Mouse (Mus musculus): ENCODE data around the gene Mr1. TPM values are rescaled to one million over a fixed set of nuclear protein-coding genes. Genes with fewer than 3 reads are reported as not detected.

The Mr1 gene
- total and polyA plus RNA-seq, 3 experiments: 4.3 to 7.6 (median 7.1) TPM

- TF ChIP-seq ZNF384 (IDR thresholded peaks at IDR 0.05; ENCODE audit: low read depth, low read length): no peak
Measured at GRCm38 (mm10) chr1:155107843-155108242, 38.8 kb downstream of the Mr1 start (continued).

GRCm38 (mm10) chr1:155106310-155106709 lies 40.3 kb downstream of the Mr1 start:
- H3K27ac ChIP-seq (ENCODE audit: insufficient read depth, low read depth): no peak overlapping the region
- peaks cover 5 to 34% of the 10 kb centered on the region in 2 experiments; a peak in 3 of 4 replicates for H3K4me1 ChIP-seq (ENCODE audit: control insufficient read depth in 1 of 2, insufficient read depth in 2 of 2)
- no peak overlapping the region for H3K4me3 ChIP-seq (replicated peaks in 1 of 3; ENCODE audit: low read depth in 2 of 3, low read length in 2 of 3, poor library complexity in 1 of 3)
- no peak overlapping the region for H3K4me2 ChIP-seq (ENCODE audit: insufficient read depth, low read depth, poor library complexity, severe bottlenecking)
- no peaks in the 10 kb centered on the region for H3K27me3 ChIP-seq (replicated peaks)
- dilution Hi-C loops (cut with MboI; ENCODE audit: extremely low pct_ligation_motif_present, extremely low pct_unique_long_range_greater_than_20kb, low sequenced_read_pairs): no loop called here
- in situ Hi-C loops (cut with MboI; ENCODE audit: low pct_ligation_motif_present, low pct_unique_long_range_greater_than_20kb, low sequenced_read_pairs): no loop called here
- no peaks in the 10 kb centered on the region for H3K9me3 ChIP-seq (replicated peaks; ENCODE audit: low read length)
- no peak overlapping the region for H3K9ac ChIP-seq (ENCODE audit: insufficient read depth, low read depth)
- no peaks in the 10 kb centered on the region for H3K36me3 ChIP-seq (replicated peaks in 1 of 2; ENCODE audit: control insufficient read depth in 1 of 2, insufficient read depth in 1 of 2, low read length in 1 of 2)
- TF ChIP-seq ETS1 (conservative IDR thresholded peaks at IDR 0.05; ENCODE audit: low read depth, low read length) (no peak), RCOR1 (conservative IDR thresholded peaks at IDR 0.05; ENCODE audit: low read depth, low read length) (no peak), CHD2 (IDR thresholded peaks at IDR 0.05; ENCODE audit: low read length) (no peak), KAT2A (IDR thresholded peaks at IDR 0.05; ENCODE audit: insufficient replicate concordance, low read length) (no peak), ZC3H11A (IDR thresholded peaks at IDR 0.05; ENCODE audit: low read depth, low read length) (no peak), CHD1 (IDR thresholded peaks at IDR 0.05; ENCODE audit: low read depth, low read length) (no peak), POLR2A (IDR thresholded peaks at IDR 0.05; ENCODE audit: low read depth, low read length) (no peak), MAZ (IDR thresholded peaks at IDR 0.05; ENCODE audit: low read depth, low read length) (no peak), E2F4 (IDR thresholded peaks at IDR 0.05; ENCODE audit: insufficient replicate concordance, low read depth, low read length) (no peak), NELFE (IDR thresholded peaks at IDR 0.05; ENCODE audit: low read depth, low read length) (no peak), TCF12 (IDR thresholded peaks at IDR 0.05; ENCODE audit: low read depth, low read length) (no peak), ZMIZ1 (IDR thresholded peaks at IDR 0.05; ENCODE audit: low read depth, low read length) (no peak), TBP (conservative IDR thresholded peaks at IDR 0.05; ENCODE audit: low read depth, low read length) (no peak), SMC3 (IDR thresholded peaks at IDR 0.05; ENCODE audit: low read depth, low read length) (no peak), ZKSCAN1 (IDR thresholded peaks at IDR 0.05; ENCODE audit: borderline replicate concordance, low read depth, low read length) (no peak), USF2 (conservative IDR thresholded peaks at IDR 0.05; ENCODE audit: low read depth, low read length) (no peak), MAX (IDR thresholded peaks at IDR 0.05; ENCODE audit: low read length) (no peak), ELF1 (IDR thresholded peaks at IDR 0.05; ENCODE audit: low read depth, low read length) (no peak), RAD21 (IDR thresholded peaks at IDR 0.05; ENCODE audit: low read depth, low read length) (no peak)
- H3K79me2 ChIP-seq (replicated peaks; ENCODE audit: control insufficient read depth, extremely low read depth, insufficient read depth, poor library complexity, severe bottlenecking): no peaks in the 10 kb centered on the region
- no peak for DNase-seq (ENCODE audit: extremely low read depth)

GRCm38 (mm10) chr1:155103991-155104390 lies 42.6 kb downstream of the Mr1 start:
- no peaks in the 10 kb centered on the region for H3K27me3 ChIP-seq (replicated peaks)
- H3K36me3 ChIP-seq (replicated peaks in 1 of 2; ENCODE audit: control insufficient read depth in 1 of 2, insufficient read depth in 1 of 2, low read length in 1 of 2): no peaks in the 10 kb centered on the region
- in situ Hi-C loops (cut with MboI; ENCODE audit: low pct_ligation_motif_present, low pct_unique_long_range_greater_than_20kb, low sequenced_read_pairs) (no loop called here), dilution Hi-C loops (cut with MboI; ENCODE audit: extremely low pct_ligation_motif_present, extremely low pct_unique_long_range_greater_than_20kb, low sequenced_read_pairs) (no loop called here)
- peaks cover 0 to 23% of the 10 kb centered on the region in 2 experiments; a peak in 2 of 4 replicates for H3K4me1 ChIP-seq (ENCODE audit: control insufficient read depth in 1 of 2, insufficient read depth in 2 of 2)
- no peaks in the 10 kb centered on the region for H3K9me3 ChIP-seq (replicated peaks; ENCODE audit: low read length)
- H3K4me3 ChIP-seq (replicated peaks in 1 of 3; ENCODE audit: low read depth in 2 of 3, low read length in 2 of 3, poor library complexity in 1 of 3): no peak overlapping the region
- H3K4me2 ChIP-seq (ENCODE audit: insufficient read depth, low read depth, poor library complexity, severe bottlenecking): no peak overlapping the region
- no peak for DNase-seq (ENCODE audit: extremely low read depth)
- H3K79me2 ChIP-seq (replicated peaks; ENCODE audit: control insufficient read depth, extremely low read depth, insufficient read depth, poor library complexity, severe bottlenecking): peaks cover 3% of the 10 kb centered on the region
- TF ChIP-seq HCFC1 (IDR thresholded peaks at IDR 0.05; ENCODE audit: low read depth, low read length) (no peak), BHLHE40 (IDR thresholded peaks at IDR 0.05; ENCODE audit: low read depth, low read length) (no peak), RAD21 (IDR thresholded peaks at IDR 0.05; ENCODE audit: low read depth, low read length) (no peak), ZC3H11A (IDR thresholded peaks at IDR 0.05; ENCODE audit: low read depth, low read length) (no peak), RCOR1 (conservative IDR thresholded peaks at IDR 0.05; ENCODE audit: low read depth, low read length) (no peak), MAFK (IDR thresholded peaks at IDR 0.05; ENCODE audit: insufficient replicate concordance, low read length) (no peak), SIN3A (IDR thresholded peaks at IDR 0.05; ENCODE audit: low read length) (no peak), JUND (conservative IDR thresholded peaks at IDR 0.05; ENCODE audit: low read depth, low read length) (no peak)
- no peak overlapping the region for H3K9ac ChIP-seq (ENCODE audit: insufficient read depth, low read depth)
- H3K27ac ChIP-seq (ENCODE audit: insufficient read depth, low read depth): no peak overlapping the region
